Comparison of ENCODE assay signal across 17 mouse cellular contexts in genomic region chr12:95738031-95738430, GRCm38 (mm10). TPM values are rescaled to one million over a fixed set of nuclear protein-coding genes. Genes with fewer than 3 reads are reported as not detected.
DNase-seq lines count a peak whose midpoint lies in the region; ATAC-seq and TF ChIP-seq lines count a peak whose summit lies in the region.
"Had no signal": no experiment of that assay in that cellular context is flagged by ENCODE, and none has a peak within 500 bp of the region (broad histone marks: within the 10 kb centered on the region; RNA-seq: fewer than 3 reads in every experiment).

No protein-coding gene starts in this region.

- no peaks in the 10 kb centered on the region for H3K27me3 ChIP-seq in heart, embryonic 10.5 days (ENCODE audit: insufficient read depth, poor library complexity, severe bottlenecking)
- H3K27me3 ChIP-seq in liver, adult 2 months (ENCODE audit: control insufficient read depth, insufficient read depth, low read length) = no peaks in the 10 kb centered on the region
- no peaks in the 10 kb centered on the region for H3K27me3 ChIP-seq in heart, postnatal 0 days (ENCODE audit: control insufficient read depth, insufficient read depth, low read length)
- H3K27me3 ChIP-seq: hindbrain, embryonic 15.5 days; liver, embryonic 12.5 days; megakaryocyte, embryonic 14.5 days had no signal

- H3K79me2 ChIP-seq in liver, adult 2 months (ENCODE audit: control insufficient read depth, insufficient read depth, low read length) = no peaks in the 10 kb centered on the region

- ATAC-seq in heart, postnatal 0 days (ENCODE audit: insufficient read depth, low read depth) = no peak
- ATAC-seq: activated CD4-positive, CD25-positive, alpha-beta regulatory T cell, adult 4 months; liver, embryonic 12.5 days had no signal

- no peak for TF ChIP-seq EP300 in heart, postnatal 0 days (IDR thresholded peaks at IDR 0.05; ENCODE audit: low read depth)

- H3K36me3 ChIP-seq in heart, embryonic 10.5 days = no peaks in the 10 kb centered on the region
- no peaks in the 10 kb centered on the region for H3K36me3 ChIP-seq in liver, adult 2 months (ENCODE audit: control insufficient read depth, insufficient read depth, low read length)
- H3K36me3 ChIP-seq in heart, postnatal 0 days (replicated peaks; ENCODE audit: control insufficient read depth, insufficient read depth, low read length) = no peaks in the 10 kb centered on the region
- H3K36me3 ChIP-seq: hindbrain, embryonic 15.5 days; liver, embryonic 12.5 days had no signal

- no peak overlapping the region for H3K4me3 ChIP-seq in heart, embryonic 10.5 days
- H3K4me3 ChIP-seq in liver, adult 2 months (ENCODE audit: insufficient read depth, low read depth, low read length) = no peak overlapping the region
- H3K4me3 ChIP-seq in embryonic fibroblast, embryonic 13.5 days (ENCODE audit: insufficient read depth, low read length) = no peak overlapping the region
- H3K4me3 ChIP-seq in heart, postnatal 0 days (ENCODE audit: low read depth, low read length) = peak overlapping the region; percentile 34; the same call in 1 of the 2 replicates
- H3K4me3 ChIP-seq: erythroblast, embryonic 14.5 days; hindbrain, embryonic 15.5 days; liver, embryonic 12.5 days; megakaryocyte, embryonic 14.5 days had no signal

- no peak for TF ChIP-seq POLR2A in liver, adult 2 months (IDR thresholded peaks at IDR 0.05; ENCODE audit: extremely low read depth, insufficient read depth, low read length)
- TF ChIP-seq POLR2A in embryonic fibroblast, embryonic 13.5 days (IDR thresholded peaks at IDR 0.05; ENCODE audit: low read depth, low read length) = no peak

- TF ChIP-seq CTCF in liver, adult 2 months (IDR thresholded peaks at IDR 0.05; ENCODE audit: low read depth, low read length) = no peak
- no peak for TF ChIP-seq CTCF in embryonic fibroblast, embryonic 13.5 days (IDR thresholded peaks at IDR 0.05; ENCODE audit: borderline replicate concordance, insufficient read depth, low read length)
- no peak for TF ChIP-seq CTCF in heart, postnatal 0 days (IDR thresholded peaks at IDR 0.05; ENCODE audit: low read depth)

- peaks cover 4% of the 10 kb centered on the region; the same call in 1 of the 2 replicates for H3K4me1 ChIP-seq in heart, embryonic 10.5 days
- no peaks in the 10 kb centered on the region for H3K4me1 ChIP-seq in liver, adult 2 months (ENCODE audit: control insufficient read depth, insufficient read depth, low read length)
- H3K4me1 ChIP-seq in embryonic fibroblast, embryonic 13.5 days (ENCODE audit: control insufficient read depth, insufficient read depth, low read length) = peaks cover 4% of the 10 kb centered on the region; the same call in 1 of the 2 replicates
- H3K4me1 ChIP-seq in heart, postnatal 0 days (ENCODE audit: control insufficient read depth, insufficient read depth) = peaks cover 25% of the 10 kb centered on the region
- H3K4me1 ChIP-seq: liver, embryonic 12.5 days; megakaryocyte, embryonic 14.5 days had no signal

- WGBS in heart, embryonic 10.5 days = 81% methylated on average over 5 of the region's 5 CpGs
- 82% methylated on average over 5 of the region's 5 CpGs for WGBS in liver, adult 2 months
- 55% methylated on average over 5 of the region's 5 CpGs for WGBS in heart, postnatal 0 days

- H3K27ac ChIP-seq in heart, embryonic 10.5 days = no peak overlapping the region
- no peak overlapping the region for H3K27ac ChIP-seq in liver, adult 2 months (replicated peaks; ENCODE audit: insufficient read depth, low read depth, low read length)
- peak overlapping the region; percentile 25; the same call in 1 of the 2 replicates for H3K27ac ChIP-seq in embryonic fibroblast, embryonic 13.5 days (ENCODE audit: insufficient read depth, low read length)
- H3K27ac ChIP-seq in heart, postnatal 0 days (ENCODE audit: low read depth) = peak overlapping the region; percentile 3; the same call in 1 of the 2 replicates
- H3K27ac ChIP-seq: hindbrain, embryonic 15.5 days; liver, embryonic 12.5 days had no signal

- peak overlapping the region; percentile 58 for H3K4me2 ChIP-seq in heart, postnatal 0 days (ENCODE audit: low read depth, low read length)
- H3K4me2 ChIP-seq: hindbrain, embryonic 15.5 days; liver, embryonic 12.5 days had no signal

- H3K9me3 ChIP-seq in heart, embryonic 10.5 days = no peaks in the 10 kb centered on the region
- H3K9me3 ChIP-seq in heart, postnatal 0 days (replicated peaks; ENCODE audit: control insufficient read depth, low read length) = no peaks in the 10 kb centered on the region
- H3K9me3 ChIP-seq: hindbrain, embryonic 15.5 days; liver, embryonic 12.5 days; megakaryocyte, embryonic 14.5 days had no signal

- H3K9ac ChIP-seq in liver, adult 2 months (ENCODE audit: low read depth, low read length) = no peak overlapping the region
- no peak overlapping the region for H3K9ac ChIP-seq in heart, postnatal 0 days (replicated peaks; ENCODE audit: low read depth, low read length)
- H3K9ac ChIP-seq: hindbrain, embryonic 15.5 days; liver, embryonic 12.5 days had no signal

- peak; percentile 92 for DNase-seq in heart, adult 11 months
- no peak for DNase-seq in heart, embryonic 10.5 days (ENCODE audit: low spot score)
- peak; percentile 1 for DNase-seq in liver, adult 2 months (ENCODE audit: extremely low read depth, low read depth, low spot score)
- DNase-seq in liver = no peak
- DNase-seq in heart, postnatal 0 days (ENCODE audit: low spot score) = no peak
- no peak for DNase-seq in testis, postnatal 10 days (ENCODE audit: low spot score)
- DNase-seq: cerebellum, adult 2 months; embryo, embryonic 11 days; gastrocnemius, postnatal 10 days; kidney, adult 8-10 months; thymus, postnatal 14 days had no signal

RNA-seq across cellular contexts. Expression of gene Flrt2, which starts 46.0 kb away (rescaled TPM):
- polyA plus RNA-seq in heart, embryonic 10.5 days (2016; fragmentation: Nextera tagmentation; extraction: Ambion mirVana) = 20.7 and 29.0 TPM in 2 replicates
- total RNA-seq in liver, adult 2 months (2014; rRNA removed) = 0.54 and 0.65 TPM in 2 replicates
- polyA plus RNA-seq in liver, adult 2 months (2012; rRNA removed) = 0.07 and 0.10 TPM in 2 replicates
- polyA plus RNA-seq in embryonic fibroblast, embryonic 13.5 days (2011; ENCODE audit: insufficient read length, low read depth, missing spikeins) = 90.6 and 94.9 TPM in 2 replicates
- 20.3 and 22.1 TPM in 2 replicates for total RNA-seq in heart, postnatal 0 days (2014; rRNA removed; ENCODE audit: low replicate concordance)
- 6.3 and 6.9 TPM in 2 replicates for polyA plus RNA-seq in heart, postnatal 0 days (2015; fragmentation: Nextera tagmentation; extraction: Ambion mirVana)

Comparison
In these comparisons a context has a peak if more than half of its experiments do, and no peak if none do; other contexts are left out.
1. DNase-seq: peak in heart, adult 11 months (single experiment) and liver, adult 2 months (single experiment); none in heart, embryonic 10.5 days (single experiment), liver (single experiment), heart, postnatal 0 days (single experiment) and testis, postnatal 10 days (single experiment).
2. H3K27ac ChIP-seq: peak in embryonic fibroblast, embryonic 13.5 days (single experiment) and heart, postnatal 0 days (single experiment); none in heart, embryonic 10.5 days (single experiment) and liver, adult 2 months (single experiment).